Mouse (Mus musculus): ENCODE results near the gene Ccdc160. TPM values are rescaled to one million over a fixed set of nuclear protein-coding genes. Genes with fewer than 3 reads are reported as not detected.

Gene Ccdc160
- 3.7 and 4.0 TPM in 2 replicates for polyA plus RNA-seq (2014; fragmentation: Nextera tagmentation; extraction: Ambion mirVana)

GRCm38 (mm10) chrX:52790980-52791593 lies at the start of gene Ccdc160:
Gene Ccdc160, plus strand, starts transcription at chrX:52791200.
- no peaks in the 10 kb centered on the region for H3K9me3 ChIP-seq (replicated peaks; ENCODE audit: control insufficient read depth, low read length)
- peak; percentile 96 for ATAC-seq
- no peaks in the 10 kb centered on the region for H3K4me1 ChIP-seq (ENCODE audit: control insufficient read depth, insufficient read depth, low read length)
- H3K9ac ChIP-seq (ENCODE audit: low read length), result peak within 1 kb of the TSS; percentile 54
- H3K27ac ChIP-seq (ENCODE audit: low read depth, low read length), result no peak within 1 kb of the TSS; the same call in 1 of the 2 replicates
- H3K36me3 ChIP-seq (ENCODE audit: control insufficient read depth, insufficient read depth, low read length), result no peaks in the 10 kb centered on the region
- H3K4me2 ChIP-seq (ENCODE audit: low read length), result peak within 1 kb of the TSS; percentile 53
- 30% methylated on average over 26 of the region's 26 CpGs for WGBS
- H3K27me3 ChIP-seq (replicated peaks; ENCODE audit: control insufficient read depth, insufficient read depth, low read length), result no peaks in the 10 kb centered on the region
- H3K4me3 ChIP-seq (ENCODE audit: low read depth, low read length), result peak within 1 kb of the TSS; percentile 38
- peak; percentile 81 for DNase-seq (ENCODE audit: low spot score)

GRCm38 (mm10) chrX:52743781-52744180 lies 47.2 kb upstream of the Ccdc160 start:
- peak overlapping the region; percentile 80 for H3K4me2 ChIP-seq (ENCODE audit: low read length)
- 0 out of 2 replicates have a peak, but pooled peaks have one; percentile 18 for ATAC-seq
- no peaks in the 10 kb centered on the region for H3K27me3 ChIP-seq (replicated peaks; ENCODE audit: control insufficient read depth, insufficient read depth, low read length)
- no peaks in the 10 kb centered on the region for H3K36me3 ChIP-seq (ENCODE audit: control insufficient read depth, insufficient read depth, low read length)
- no peaks in the 10 kb centered on the region for H3K4me1 ChIP-seq (ENCODE audit: control insufficient read depth, insufficient read depth, low read length)
- peak overlapping the region; percentile 39 for H3K4me3 ChIP-seq (ENCODE audit: low read depth, low read length)
- 36% methylated on average over 15 of the region's 15 CpGs for WGBS
- peak overlapping the region; percentile 54 for H3K9ac ChIP-seq (ENCODE audit: low read length)
- no peaks in the 10 kb centered on the region for H3K9me3 ChIP-seq (replicated peaks; ENCODE audit: control insufficient read depth, low read length)
- DNase-seq (ENCODE audit: low spot score), result peak; percentile 14
- H3K27ac ChIP-seq (ENCODE audit: low read depth, low read length), result no peak overlapping the region

- H3K36me3 ChIP-seq (ENCODE audit: control insufficient read depth, insufficient read depth, low read length), result no peaks in the 10 kb centered on the region
- 38% methylated on average over 50 of the region's 50 CpGs for WGBS
- peak; percentile 63; the same call in 1 of the 2 replicates for ATAC-seq
Observed at GRCm38 (mm10) chrX:52744201-52745051, 46.6 kb upstream of the Ccdc160 start.

GRCm38 (mm10) chrX:52745462-52745861 lies 45.5 kb upstream of the Ccdc160 start:
- no peaks in the 10 kb centered on the region for H3K27me3 ChIP-seq (replicated peaks; ENCODE audit: control insufficient read depth, insufficient read depth, low read length)
- no peaks in the 10 kb centered on the region for H3K4me1 ChIP-seq (ENCODE audit: control insufficient read depth, insufficient read depth, low read length)
- no peaks in the 10 kb centered on the region for H3K9me3 ChIP-seq (replicated peaks; ENCODE audit: control insufficient read depth, low read length)
- peak overlapping the region; percentile 80 for H3K4me2 ChIP-seq (ENCODE audit: low read length)
- no peak overlapping the region for H3K9ac ChIP-seq (ENCODE audit: low read length)
- ATAC-seq (no peak), DNase-seq (ENCODE audit: low spot score) (peak; percentile 7)
- H3K4me3 ChIP-seq (ENCODE audit: low read depth, low read length), result no peak overlapping the region
- H3K36me3 ChIP-seq (ENCODE audit: control insufficient read depth, insufficient read depth, low read length), result no peaks in the 10 kb centered on the region
- H3K27ac ChIP-seq (ENCODE audit: low read depth, low read length), result no peak overlapping the region
- 19% methylated on average over 8 of the region's 8 CpGs for WGBS

More at GRCm38 (mm10) chrX:52744201-52745051, 46.6 kb upstream of the Ccdc160 start:
- peak overlapping the region; percentile 80 for H3K4me2 ChIP-seq (ENCODE audit: low read length)
- no peaks in the 10 kb centered on the region for H3K9me3 ChIP-seq (replicated peaks; ENCODE audit: control insufficient read depth, low read length)
- peak; percentile 17 for DNase-seq (ENCODE audit: low spot score)
- H3K27me3 ChIP-seq (replicated peaks; ENCODE audit: control insufficient read depth, insufficient read depth, low read length), result no peaks in the 10 kb centered on the region
- H3K9ac ChIP-seq (ENCODE audit: low read length), result peak overlapping the region; percentile 54
- H3K4me3 ChIP-seq (ENCODE audit: low read depth, low read length), result peak overlapping the region; percentile 39
- no peak overlapping the region for H3K27ac ChIP-seq (ENCODE audit: low read depth, low read length)
- no peaks in the 10 kb centered on the region for H3K4me1 ChIP-seq (ENCODE audit: control insufficient read depth, insufficient read depth, low read length)

- Histone ChIP-seq H3K4me2 (ENCODE audit: low read length) (peak overlapping the region; percentile 80; the same call in 1 of the 2 replicates), H3K4me1 (ENCODE audit: control insufficient read depth, insufficient read depth, low read length) (no peaks in the 10 kb centered on the region)
- no peak for ATAC-seq
Observed at GRCm38 (mm10) chrX:52745917-52746316, 45.1 kb upstream of the Ccdc160 start.

GRCm38 (mm10) chrX:52746849-52747248 lies 44.2 kb upstream of the Ccdc160 start:
- no peak overlapping the region for H3K4me3 ChIP-seq (ENCODE audit: low read depth, low read length)
- no peak overlapping the region for H3K4me2 ChIP-seq (ENCODE audit: low read length)
- H3K9ac ChIP-seq (ENCODE audit: low read length), result no peak overlapping the region
- DNase-seq (ENCODE audit: low spot score) (no peak), ATAC-seq (no peak)
- WGBS, result 39% methylated on average over 1 of the region's 1 CpGs
- no peaks in the 10 kb centered on the region for H3K9me3 ChIP-seq (replicated peaks; ENCODE audit: control insufficient read depth, low read length)
- H3K27me3 ChIP-seq (replicated peaks; ENCODE audit: control insufficient read depth, insufficient read depth, low read length), result no peaks in the 10 kb centered on the region
- no peak overlapping the region for H3K27ac ChIP-seq (ENCODE audit: low read depth, low read length)
- no peaks in the 10 kb centered on the region for H3K4me1 ChIP-seq (ENCODE audit: control insufficient read depth, insufficient read depth, low read length)
- no peaks in the 10 kb centered on the region for H3K36me3 ChIP-seq (ENCODE audit: control insufficient read depth, insufficient read depth, low read length)

More at GRCm38 (mm10) chrX:52745917-52746316, 45.1 kb upstream of the Ccdc160 start:
- Histone ChIP-seq H3K9ac (ENCODE audit: low read length) (no peak overlapping the region), H3K9me3 (replicated peaks; ENCODE audit: control insufficient read depth, low read length) (no peaks in the 10 kb centered on the region), H3K27me3 (replicated peaks; ENCODE audit: control insufficient read depth, insufficient read depth, low read length) (no peaks in the 10 kb centered on the region), H3K4me3 (ENCODE audit: low read depth, low read length) (no peak overlapping the region), H3K27ac (ENCODE audit: low read depth, low read length) (no peak overlapping the region), H3K36me3 (ENCODE audit: control insufficient read depth, insufficient read depth, low read length) (no peaks in the 10 kb centered on the region)
- peak; percentile 12 for DNase-seq (ENCODE audit: low spot score)
- 22% methylated on average over 10 of the region's 10 CpGs for WGBS

GRCm38 (mm10) chrX:52753491-52754085 lies 37.4 kb upstream of the Ccdc160 start:
- ATAC-seq (no peak), DNase-seq (ENCODE audit: low spot score) (no peak)
- no peaks in the 10 kb centered on the region for H3K27me3 ChIP-seq (replicated peaks; ENCODE audit: control insufficient read depth, insufficient read depth, low read length)
- no peaks in the 10 kb centered on the region for H3K4me1 ChIP-seq (ENCODE audit: control insufficient read depth, insufficient read depth, low read length)
- no peak overlapping the region for H3K4me3 ChIP-seq (ENCODE audit: low read depth, low read length)
- no peaks in the 10 kb centered on the region for H3K9me3 ChIP-seq (replicated peaks; ENCODE audit: control insufficient read depth, low read length)
- no peak overlapping the region for H3K9ac ChIP-seq (ENCODE audit: low read length)
- WGBS, result 28% methylated on average over 6 of the region's 6 CpGs
- no peak overlapping the region for H3K27ac ChIP-seq (ENCODE audit: low read depth, low read length)
- no peaks in the 10 kb centered on the region for H3K36me3 ChIP-seq (ENCODE audit: control insufficient read depth, insufficient read depth, low read length)
- no peak overlapping the region for H3K4me2 ChIP-seq (ENCODE audit: low read length)

- H3K9me3 ChIP-seq (replicated peaks; ENCODE audit: control insufficient read depth, low read length), result no peaks in the 10 kb centered on the region
- H3K4me1 ChIP-seq (ENCODE audit: control insufficient read depth, insufficient read depth, low read length), result no peaks in the 10 kb centered on the region
- DNase-seq (ENCODE audit: low spot score), result no peak
- H3K27me3 ChIP-seq (replicated peaks; ENCODE audit: control insufficient read depth, insufficient read depth, low read length), result no peaks in the 10 kb centered on the region
- no peak for ATAC-seq
- no peaks in the 10 kb centered on the region for H3K36me3 ChIP-seq (ENCODE audit: control insufficient read depth, insufficient read depth, low read length)
- H3K27ac ChIP-seq (ENCODE audit: low read depth, low read length), result no peak overlapping the region
- no peak overlapping the region for H3K4me3 ChIP-seq (ENCODE audit: low read depth, low read length)
- H3K9ac ChIP-seq (ENCODE audit: low read length), result no peak overlapping the region
- WGBS, result 79% methylated on average over 3 of the region's 3 CpGs
- no peak overlapping the region for H3K4me2 ChIP-seq (ENCODE audit: low read length)
Observed at GRCm38 (mm10) chrX:52757164-52757563, 33.8 kb upstream of the Ccdc160 start.
